ENCODE assay signal across 8 mouse cellular contexts in genomic region chr3:130888587-130888986, GRCm38 (mm10).
"Had no signal": no experiment of that assay in that cellular context is flagged by ENCODE, and none has a peak within 500 bp of the region (broad histone marks: within the 10 kb centered on the region; RNA-seq: fewer than 3 reads in every experiment).

No protein-coding gene starts in this region.

- H3K4me3 ChIP-seq: left cerebral cortex, adult 2 months; limb, embryonic 10.5 days; liver, embryonic 13.5 days; midbrain, embryonic 13.5 days; neural tube, embryonic 12.5 days; stomach, embryonic 15.5 days had no signal

- H3K27me3 ChIP-seq: liver, embryonic 13.5 days; midbrain, embryonic 13.5 days; neural tube, embryonic 12.5 days; stomach, embryonic 15.5 days had no signal

- H3K27ac ChIP-seq: left cerebral cortex, adult 2 months; limb, embryonic 10.5 days; liver, embryonic 13.5 days; midbrain, embryonic 13.5 days; neural tube, embryonic 12.5 days; stomach, embryonic 15.5 days had no signal

- H3K36me3 ChIP-seq: limb, embryonic 10.5 days; liver, embryonic 13.5 days; midbrain, embryonic 13.5 days; neural tube, embryonic 12.5 days; stomach, embryonic 15.5 days had no signal

- ATAC-seq: liver, postnatal 0 days; midbrain, embryonic 13.5 days had no signal

- H3K4me1 ChIP-seq: liver, embryonic 13.5 days; midbrain, embryonic 13.5 days; neural tube, embryonic 12.5 days; stomach, embryonic 15.5 days had no signal

- H3K9me3 ChIP-seq: limb, embryonic 10.5 days; liver, embryonic 13.5 days; stomach, embryonic 15.5 days had no signal

- H3K9ac ChIP-seq: liver, embryonic 13.5 days; liver, postnatal 0 days; midbrain, embryonic 13.5 days; neural tube, embryonic 12.5 days; stomach, embryonic 15.5 days had no signal

- H3K4me2 ChIP-seq: liver, embryonic 13.5 days; midbrain, embryonic 13.5 days; neural tube, embryonic 12.5 days; stomach, embryonic 15.5 days had no signal

- DNase-seq: liver, embryonic 13.5 days; right cerebral cortex, postnatal 4 days had no signal
